Mouse (Mus musculus) hindbrain, embryonic 14.5 days (tissue): ENCODE measurements at regions not wholly inside any gene's neighbourhood (a gene's known extent, or its start where the extent isn't known, plus 50 kb on each side); places are given as distances from the start of the nearest gene placed in this dataset.
"Not testable (repeated sequence)": the region's sequence is repeated elsewhere in the genome, so short reads cannot be mapped to it uniquely, and the experiment has no call there.

Experiments
- ATAC-seq: fragments of 200-750 bp; cut with Nextera tagmentation; 2 replicates; pipeline ENCODE4 v1.8.0; 2017; ENCODE audit warnings: moderate number of reproducible peaks, mild to moderate bottlenecking, moderate TSS enrichment, moderate library complexity; ENCODE audit not compliant: low FRiP score
- DNase-seq: peaks from one replicate; pipeline ENCODE4 v3.0.0-alpha.2; 2015; ENCODE audit warnings: low spot score
- H3K27ac ChIP-seq: fragments of 300-500 bp; sonication (generic); 2 replicates; pipeline ENCODE4 v1.5.1; 2014; ENCODE audit warnings: mild to moderate bottlenecking, moderate library complexity
- H3K27me3 ChIP-seq: fragments of 300-500 bp; sonication (generic); 2 replicates; pipeline ENCODE4 v1.6.1; 2014; ENCODE audit warnings: mild to moderate bottlenecking, low read length, mixed read lengths; ENCODE audit not compliant: control insufficient read depth, insufficient read depth
- H3K36me3 ChIP-seq: fragments of 300-500 bp; sonication (generic); replicated peaks from 2 replicates; pipeline ENCODE4 v1.6.1; 2014; ENCODE audit not compliant: control insufficient read depth, insufficient read depth
- H3K4me1 ChIP-seq: fragments of 300-500 bp; sonication (generic); replicated peaks from 2 replicates; pipeline ENCODE4 v1.6.1; 2014; ENCODE audit warnings: antibody characterized with exemption, low read length, mixed read lengths; ENCODE audit not compliant: control insufficient read depth, insufficient read depth
- H3K4me2 ChIP-seq: fragments of 300-500 bp; sonication (generic); replicated peaks from 2 replicates; pipeline ENCODE4 v1.6.1; 2014; ENCODE audit warnings: mild to moderate bottlenecking, moderate library complexity
- H3K4me3 ChIP-seq: fragments of 300-500 bp; sonication (generic); replicated peaks from 2 replicates; pipeline ENCODE4 v1.5.1; 2014; ENCODE audit warnings: mild to moderate bottlenecking, low read length
- H3K9ac ChIP-seq: fragments of 300-500 bp; sonication (generic); 2 replicates; pipeline ENCODE4 v1.6.1; 2014
- H3K9me3 ChIP-seq: fragments of 300-500 bp; sonication (generic); 2 replicates; pipeline ENCODE4 v1.6.1; 2016; ENCODE audit warnings: low read length; ENCODE audit not compliant: control insufficient read depth
- WGBS: fragments of 180-500 bp; shearing (Covaris S2); extraction: QIAGEN DNeasy Blood & Tissue Kit; methylation state at CpG from one replicate; pipeline ENCODE4 v1.1.7; 2014; 5-methylcytosine and 5-hydroxymethylcytosine counted together

DNA sequence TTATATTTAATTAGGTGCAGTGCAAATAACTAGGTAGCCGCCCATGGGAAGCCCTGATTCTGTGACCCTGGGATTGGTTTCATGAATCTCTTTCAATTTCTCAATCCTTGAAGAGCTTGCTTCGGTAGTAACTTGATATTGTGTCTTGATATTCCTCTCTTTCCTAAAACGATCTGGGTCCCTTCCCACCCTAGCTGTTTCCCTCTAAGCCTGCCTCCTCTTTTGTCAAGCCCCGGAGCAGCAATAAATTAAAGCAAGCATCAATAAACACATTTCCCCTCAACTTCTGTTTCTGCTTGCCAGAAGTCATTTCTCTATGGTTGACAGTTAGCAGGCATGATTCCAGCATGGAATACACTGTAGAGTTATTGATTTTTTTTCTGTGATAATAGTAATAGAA, 252.6 kb upstream of the Api5 start:
- no peak for DNase-seq
- H3K9ac ChIP-seq: no peak overlapping the region

GRCm38 (mm10) chr2:94685619-94686018, 247.7 kb upstream of the Api5 start:
- not testable (repeated sequence) for H3K36me3 ChIP-seq, H3K27me3 ChIP-seq, H3K4me1 ChIP-seq, H3K4me2 ChIP-seq, ATAC-seq, H3K4me3 ChIP-seq, H3K9me3 ChIP-seq, H3K27ac ChIP-seq, H3K9ac ChIP-seq
- DNase-seq: peak; percentile 15
- WGBS: 90% methylated on average over 2 of the region's 5 CpGs

More for the DNA sequence above, 252.6 kb upstream of the Api5 start:
- H3K4me2 ChIP-seq: no peak overlapping the region
- H3K4me3 ChIP-seq: no peak overlapping the region
- 54% methylated on average over 4 of the region's 4 CpGs for WGBS
- ATAC-seq: no peak
- H3K27me3 ChIP-seq: no peaks in the 10 kb centered on the region
- no peaks in the 10 kb centered on the region for H3K36me3 ChIP-seq
- H3K27ac ChIP-seq: no peak overlapping the region
- H3K9me3 ChIP-seq: no peaks in the 10 kb centered on the region
- H3K4me1 ChIP-seq: 0 out of 2 replicates have a peak, but pooled peaks cover 4% of the 10 kb centered on the region

DNA sequence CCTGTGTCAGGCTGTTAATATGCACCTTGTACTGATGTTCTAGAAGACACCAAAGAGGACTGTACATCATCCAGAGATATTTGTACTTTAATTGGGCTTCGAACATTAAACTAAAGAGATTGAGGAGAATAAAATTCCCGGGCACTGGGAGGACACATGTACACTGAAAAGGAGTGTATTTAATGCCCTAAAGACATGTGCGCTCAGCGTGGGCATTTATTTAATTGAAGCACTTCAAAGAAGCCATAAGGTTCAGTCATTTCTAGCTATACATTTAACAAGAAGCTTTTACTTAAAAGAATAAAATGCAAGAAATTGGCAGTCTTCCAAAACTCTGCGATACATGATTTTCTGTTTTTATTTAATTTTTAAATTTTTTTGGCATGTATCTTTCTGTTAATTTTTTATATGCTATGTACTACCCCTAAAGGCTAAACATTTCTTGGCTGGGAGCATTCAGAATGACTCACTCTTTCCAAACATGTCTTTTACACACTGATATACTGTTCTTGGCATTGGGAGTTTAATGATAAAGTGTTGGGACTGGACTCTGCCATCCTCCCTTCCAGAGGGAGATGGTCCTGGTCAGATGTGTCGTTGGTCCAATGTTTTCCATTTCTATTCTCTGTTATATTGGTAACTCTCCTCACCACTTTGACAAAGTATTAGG, 242.3 kb upstream of the Api5 start:
- 88% methylated on average over 6 of the region's 6 CpGs for WGBS
- no peak for DNase-seq
- H3K27me3 ChIP-seq: no peaks in the 10 kb centered on the region
- H3K4me2 ChIP-seq: no peak overlapping the region
- H3K9me3 ChIP-seq: no peaks in the 10 kb centered on the region
- H3K36me3 ChIP-seq: no peaks in the 10 kb centered on the region
- ATAC-seq: no peak
- H3K4me1 ChIP-seq: no peaks in the 10 kb centered on the region
- H3K4me3 ChIP-seq: no peak overlapping the region
- no peak overlapping the region for H3K9ac ChIP-seq
- no peak overlapping the region for H3K27ac ChIP-seq

DNA sequence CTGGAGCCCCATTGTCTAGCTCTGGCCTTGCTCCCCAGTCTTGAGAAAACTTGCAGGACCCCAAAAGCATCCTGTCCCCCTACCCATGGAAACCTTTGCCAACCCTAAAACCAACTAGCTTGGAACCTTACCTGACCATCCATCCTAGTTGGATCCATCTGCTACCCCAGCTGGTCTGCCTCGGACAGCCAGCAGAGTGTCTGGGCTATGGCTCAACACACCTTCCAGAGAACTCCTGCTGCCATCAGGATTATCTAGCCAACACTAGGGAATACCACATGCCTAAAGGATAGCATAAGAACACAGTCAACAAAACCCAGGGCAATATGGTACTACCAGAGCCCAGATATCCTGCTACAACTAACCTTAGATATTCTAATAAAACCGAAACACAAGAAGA, 227.9 kb upstream of the Api5 start:
- 97% methylated on average over 2 of the region's 2 CpGs for WGBS
- Histone ChIP-seq H3K4me1 (no peaks in the 10 kb centered on the region), H3K27ac (no peak overlapping the region), H3K9ac (no peak overlapping the region), H3K4me2 (no peak overlapping the region), H3K36me3 (no peaks in the 10 kb centered on the region), H3K27me3 (no peaks in the 10 kb centered on the region), H3K9me3 (no peaks in the 10 kb centered on the region), H3K4me3 (no peak overlapping the region)
- DNase-seq: no peak
- no peak for ATAC-seq

GRCm38 (mm10) chr2:94658426-94658825, 220.5 kb upstream of the Api5 start:
- DNase-seq (no peak), ATAC-seq (no peak)
- Histone ChIP-seq H3K4me1 (no peaks in the 10 kb centered on the region), H3K9ac (no peak overlapping the region), H3K27ac (no peak overlapping the region), H3K4me3 (no peak overlapping the region), H3K27me3 (no peaks in the 10 kb centered on the region), H3K9me3 (no peaks in the 10 kb centered on the region), H3K36me3 (no peaks in the 10 kb centered on the region), H3K4me2 (no peak overlapping the region)
- WGBS: 84% methylated on average over 8 of the region's 8 CpGs
